Mouse (Mus musculus) inflammation-experienced regulatory T-cells, adult 6 months (primary cell): ENCODE measurements around the gene Cdc42bpb. TPM values are rescaled to one million over a fixed set of nuclear protein-coding genes. Genes with fewer than 3 reads are reported as not detected.

Experiments used
- ATAC-seq: one replicate; pipeline ENCODE4 v1.8.0; 2017
- polyA plus RNA-seq, 3 experiments: library from polyadenylated mRNA; unstranded; fragments of 100-300 nt; shearing (Covaris generic); gene quantifications; one replicate each; pipeline ENCODE4 v1.2.1; 2017

Gene Cdc42bpb
- polyA plus RNA-seq, 3 experiments from 2014 or later = 0.19 to 1.3 (median 0.67) TPM

DNA sequence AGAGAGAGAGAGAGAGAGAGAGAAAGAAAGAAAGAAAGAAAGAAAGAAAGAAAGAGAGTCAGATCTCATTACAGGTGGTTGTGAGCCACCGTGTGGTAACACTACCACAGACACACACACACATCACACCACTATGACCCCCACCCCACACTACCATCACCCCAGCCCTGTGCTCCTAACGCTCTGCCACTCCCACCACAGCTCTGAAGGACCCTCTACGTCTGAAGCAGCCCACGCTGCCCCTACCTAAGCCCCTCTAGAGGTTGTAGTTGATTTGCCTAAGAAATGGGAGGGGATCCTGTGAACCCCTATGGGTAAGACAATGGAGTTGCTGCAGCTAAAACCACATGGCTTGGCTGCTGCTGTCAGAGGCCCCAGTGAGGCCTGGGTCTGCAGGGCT, 93.9 kb downstream of the Cdc42bpb start:
- ATAC-seq = no peak

DNA sequence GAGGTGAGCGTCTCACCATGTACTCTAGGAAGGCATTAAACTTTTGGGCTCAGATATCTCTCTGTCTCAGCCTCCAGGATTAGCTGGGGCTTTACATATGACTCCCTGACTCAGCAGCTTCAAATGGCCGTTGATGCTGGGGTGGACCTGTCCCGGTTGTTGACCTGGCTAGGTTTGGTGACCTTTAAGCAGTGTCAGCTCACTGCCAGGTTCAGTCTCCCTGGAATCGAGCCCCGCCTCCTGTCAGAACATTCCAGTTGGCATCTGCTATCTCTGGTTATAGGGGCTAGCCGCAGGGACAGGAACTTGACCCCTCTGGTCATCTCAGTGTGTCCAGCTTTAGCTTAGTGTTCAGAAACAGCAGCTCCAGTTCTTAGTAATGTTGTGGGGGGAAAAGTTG, 101.1 kb downstream of the Cdc42bpb start:
- ATAC-seq = no peak

DNA sequence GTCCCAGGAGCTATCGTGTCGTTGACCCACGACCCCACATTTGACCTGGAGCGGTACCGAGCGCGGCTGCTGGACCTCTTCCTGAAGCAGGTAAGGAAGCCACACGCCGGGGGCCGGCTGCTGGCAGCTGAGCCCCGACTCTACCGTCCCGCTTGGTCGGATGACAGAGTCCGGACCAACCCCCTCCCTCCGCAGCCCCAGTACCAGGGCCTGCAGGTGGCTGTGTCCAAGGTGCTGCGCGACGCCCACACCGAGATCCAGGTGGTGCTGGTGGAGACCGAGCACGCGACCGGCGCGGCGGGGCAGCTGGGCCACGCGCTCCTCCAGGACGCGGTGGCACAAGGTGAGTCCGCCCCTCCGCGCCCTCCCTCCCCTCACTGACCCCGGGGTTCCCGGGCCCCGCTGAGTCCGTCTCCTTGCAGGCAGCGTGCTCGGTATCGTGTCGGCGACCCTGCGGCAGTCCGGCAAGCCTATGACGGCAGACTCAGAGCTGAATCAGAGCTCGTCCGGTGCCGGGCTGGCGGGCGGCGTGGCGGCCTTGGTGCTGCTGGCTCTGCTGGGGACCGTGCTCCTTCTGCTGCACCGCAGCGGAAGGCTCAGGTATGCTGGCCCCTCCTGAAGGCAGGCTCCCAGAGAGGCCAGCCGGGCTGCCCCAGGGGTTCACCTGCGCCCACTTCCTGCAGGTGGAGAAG, 102.2 kb downstream of the Cdc42bpb start:
- ATAC-seq = no peak

DNA sequence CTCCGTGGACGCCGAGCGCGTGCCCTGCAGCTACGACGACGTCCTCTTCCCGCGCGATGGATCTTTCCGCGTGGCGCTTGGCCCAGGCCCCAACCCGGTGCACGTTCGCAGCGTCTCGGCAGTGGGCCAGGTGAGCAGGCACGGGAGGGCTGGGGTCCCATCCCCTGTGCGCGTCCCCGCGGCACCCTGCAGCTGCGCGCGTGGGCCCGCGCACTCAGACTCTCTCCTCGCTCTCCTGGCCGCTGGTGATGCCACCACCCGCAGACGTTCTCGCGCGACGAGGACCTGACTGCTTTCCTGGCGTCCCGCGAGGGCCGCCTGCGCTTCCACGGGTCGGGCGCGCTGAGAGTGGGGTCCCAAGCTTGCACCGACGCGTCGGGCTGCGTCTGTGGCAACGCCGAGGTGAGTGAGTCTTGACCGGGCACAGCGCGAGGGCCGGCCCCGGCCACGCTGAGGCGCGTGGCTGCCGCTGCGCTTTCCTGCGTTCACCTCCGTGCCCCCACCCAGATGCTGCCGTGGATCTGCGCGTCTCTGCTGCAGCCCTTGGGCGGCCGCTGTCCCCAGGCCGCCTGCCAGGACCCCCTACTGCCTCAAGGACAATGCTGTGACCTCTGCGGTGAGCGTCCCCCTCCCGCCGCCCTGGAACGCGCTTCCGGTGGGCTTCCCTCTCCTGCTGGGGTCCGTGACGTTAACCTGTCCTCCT, 102.9 kb downstream of the Cdc42bpb start:
- no peak for ATAC-seq

DNA sequence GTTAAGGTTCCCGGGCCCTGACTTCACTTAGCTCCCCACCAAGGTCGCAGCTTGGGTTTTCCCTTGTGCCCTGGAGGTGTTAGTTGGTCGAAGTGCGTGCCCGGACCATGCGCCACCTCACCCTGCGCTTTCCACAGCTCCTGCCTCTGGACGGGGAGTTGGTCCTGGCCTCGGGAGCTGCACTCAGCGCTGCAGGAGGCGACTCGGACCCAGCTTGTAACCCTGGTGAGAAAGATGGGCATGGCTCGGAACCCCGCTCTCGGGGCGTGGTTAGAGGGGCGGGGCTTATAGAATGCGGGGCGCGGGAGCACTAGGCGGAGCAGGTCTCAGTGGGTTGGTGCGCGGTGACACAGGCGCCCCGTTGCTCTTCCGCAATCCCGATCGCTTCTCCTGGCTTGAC, 103.5 kb downstream of the Cdc42bpb start:
- ATAC-seq = no peak

DNA sequence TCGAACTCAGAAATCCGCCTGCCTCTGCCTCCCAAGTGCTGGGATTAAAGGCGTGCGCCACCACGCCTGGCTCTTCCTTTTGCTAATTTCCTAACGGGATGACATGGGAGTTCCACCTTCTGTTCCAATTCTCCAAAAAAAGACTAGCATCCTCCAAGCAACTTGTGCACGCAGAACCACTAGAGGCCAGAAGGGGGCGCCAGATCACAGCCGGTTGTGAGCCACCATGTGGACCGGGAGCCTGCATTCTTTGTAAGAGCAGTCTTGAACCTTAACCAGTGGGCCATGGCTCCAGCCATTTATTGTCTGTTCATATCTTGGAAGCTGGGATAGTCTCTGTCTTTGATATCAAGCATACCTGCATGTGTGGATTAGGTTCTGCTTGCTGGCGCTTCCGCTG, 105.1 kb downstream of the Cdc42bpb start:
- ATAC-seq = no peak

DNA sequence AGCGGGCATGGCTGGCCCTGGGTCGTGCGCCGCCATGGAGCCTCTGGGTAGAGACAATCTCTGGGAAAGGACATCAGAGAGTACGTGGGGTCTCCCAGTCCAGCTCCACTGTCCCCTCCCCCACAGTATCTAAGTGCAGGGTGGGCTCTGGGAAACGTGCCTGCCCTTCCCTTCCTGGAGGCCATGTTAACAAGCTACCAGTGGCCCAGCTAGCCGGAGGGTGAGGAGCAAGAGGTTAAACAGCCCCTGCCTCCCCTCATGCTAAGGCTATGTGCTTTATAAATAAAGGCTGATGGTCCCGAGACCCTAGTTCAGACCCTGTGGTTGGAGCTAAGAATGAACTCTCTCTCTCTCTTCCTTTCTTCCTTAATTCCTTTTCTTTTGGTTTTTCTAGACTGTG, 105.6 kb downstream of the Cdc42bpb start:
- no peak for ATAC-seq

DNA sequence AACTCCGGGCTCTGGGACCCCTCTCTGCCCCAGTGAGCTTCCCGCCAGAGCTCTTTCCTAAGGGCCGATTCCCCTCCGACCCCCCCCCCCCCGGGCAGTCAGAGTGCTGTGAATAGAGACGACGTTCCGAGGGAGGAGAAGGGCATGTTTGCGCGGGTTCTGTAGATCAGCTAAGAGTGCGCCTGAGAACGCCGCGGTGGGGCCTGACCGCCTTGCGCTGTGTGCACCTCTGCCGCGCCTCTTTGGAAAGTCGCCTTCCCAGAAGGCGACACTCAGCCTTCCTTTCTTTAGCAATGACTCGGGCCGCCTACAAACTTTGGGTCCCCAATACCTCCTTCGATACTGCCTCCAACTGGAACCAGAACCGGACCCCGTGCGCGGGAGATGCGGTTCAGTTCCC, 106.1 kb downstream of the Cdc42bpb start:
- ATAC-seq = no peak

DNA sequence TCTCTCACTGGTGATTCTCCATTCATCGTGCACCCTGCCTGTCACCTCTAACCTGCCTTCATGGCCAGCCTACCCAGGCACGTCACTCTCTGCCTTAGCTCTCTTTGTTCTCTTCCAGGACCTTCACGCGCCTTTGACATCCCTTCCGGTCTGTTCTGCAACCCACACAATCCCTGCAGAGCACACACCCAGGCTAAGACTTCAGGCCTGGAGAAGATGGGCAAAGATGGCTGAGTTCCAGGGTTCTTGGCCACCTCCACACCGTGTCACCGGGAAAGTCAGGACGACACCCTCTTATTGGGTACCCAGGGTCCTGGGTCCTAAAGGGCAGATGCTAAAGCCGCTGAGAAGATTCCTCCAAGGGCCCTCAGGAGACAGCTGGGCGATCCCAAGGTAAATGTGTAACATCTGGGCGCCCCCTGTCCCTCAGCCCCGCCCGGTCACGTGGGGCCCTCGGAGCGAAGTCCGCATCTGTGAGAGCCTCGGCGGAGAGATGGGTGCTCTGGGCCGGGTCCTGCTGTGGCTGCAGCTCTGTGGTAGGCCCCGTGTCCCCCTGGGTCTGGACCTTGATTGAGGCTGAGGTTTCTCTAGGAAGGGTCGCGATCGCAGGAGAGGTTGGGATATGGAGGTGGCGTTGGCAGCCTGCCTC, 106.8 kb downstream of the Cdc42bpb start, which contains the start of gene Amn:
TSS of gene Amn (plus strand) at position 467 of the 649 bp plus-strand sequence.
- ATAC-seq = no peak

DNA sequence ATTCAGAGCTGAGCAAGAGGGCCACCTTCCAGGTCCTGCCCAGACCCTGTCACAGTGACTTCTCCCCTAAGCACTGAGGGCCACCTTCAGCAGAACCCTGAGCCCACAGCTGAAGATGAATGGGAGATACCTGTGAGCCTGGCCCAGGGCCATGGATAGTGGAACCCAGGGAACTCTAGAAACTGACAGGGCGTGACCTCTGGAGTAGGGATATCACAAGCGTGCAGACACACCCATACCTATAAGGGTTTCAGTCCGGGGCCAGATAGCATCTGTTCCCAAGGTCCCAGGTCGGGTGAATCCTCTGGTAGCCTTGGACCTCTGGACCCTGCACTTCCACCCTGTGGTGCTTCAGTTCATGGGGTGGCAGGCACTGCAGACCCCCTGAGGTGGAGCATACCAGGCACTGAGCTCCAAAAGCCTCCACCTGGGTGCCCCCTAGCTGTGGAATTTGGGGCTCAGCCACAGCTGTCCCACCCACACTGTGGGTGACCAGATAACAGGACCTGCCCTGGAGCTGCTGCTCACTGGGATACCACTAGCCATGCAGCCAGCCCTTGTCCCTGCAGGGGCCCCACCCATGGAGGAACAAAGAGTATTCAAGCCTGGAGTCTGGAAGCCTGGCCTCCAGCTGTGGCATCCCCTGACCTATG, 109.7 kb downstream of the Cdc42bpb start:
- no peak for ATAC-seq

DNA sequence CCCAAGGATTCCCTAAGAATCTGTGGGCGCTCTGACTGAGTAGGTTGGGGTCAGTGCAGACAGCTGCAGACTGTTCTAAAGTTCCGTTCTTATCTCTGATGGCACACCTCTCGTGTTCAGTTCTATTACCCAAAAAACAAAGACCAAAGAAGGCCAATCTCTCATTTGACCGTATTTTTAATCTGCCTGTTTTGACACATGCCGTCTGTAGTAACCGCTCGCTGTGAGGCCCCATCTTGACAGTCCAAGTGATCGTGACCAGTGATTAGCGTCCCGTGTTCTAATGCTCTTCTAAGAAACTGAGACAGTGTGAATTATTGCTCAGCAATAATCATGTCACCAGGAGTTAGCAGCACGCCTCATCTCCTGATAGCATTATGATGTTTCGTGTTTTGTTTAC, 110.9 kb downstream of the Cdc42bpb start:
- no peak for ATAC-seq

DNA sequence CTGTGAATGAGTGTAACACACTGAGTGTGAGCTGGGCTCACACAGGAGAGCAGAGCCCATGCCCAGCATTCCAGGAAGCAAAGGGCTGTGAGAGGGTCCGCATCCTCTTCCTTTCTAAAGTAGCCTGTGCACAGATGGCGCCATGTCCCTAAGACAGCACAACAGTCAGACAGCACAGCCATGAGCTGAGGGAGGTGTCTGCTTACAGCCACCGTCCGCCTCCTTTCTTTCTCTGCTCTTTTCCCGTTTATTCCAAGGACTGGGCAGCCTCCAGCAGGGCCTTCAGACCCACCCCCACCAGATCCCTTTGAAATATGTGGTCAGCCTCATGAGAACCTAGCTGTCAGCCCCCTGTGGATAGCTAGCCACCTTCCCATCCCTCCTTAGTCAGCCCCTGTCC, 112.3 kb downstream of the Cdc42bpb start:
- ATAC-seq = no peak

DNA sequence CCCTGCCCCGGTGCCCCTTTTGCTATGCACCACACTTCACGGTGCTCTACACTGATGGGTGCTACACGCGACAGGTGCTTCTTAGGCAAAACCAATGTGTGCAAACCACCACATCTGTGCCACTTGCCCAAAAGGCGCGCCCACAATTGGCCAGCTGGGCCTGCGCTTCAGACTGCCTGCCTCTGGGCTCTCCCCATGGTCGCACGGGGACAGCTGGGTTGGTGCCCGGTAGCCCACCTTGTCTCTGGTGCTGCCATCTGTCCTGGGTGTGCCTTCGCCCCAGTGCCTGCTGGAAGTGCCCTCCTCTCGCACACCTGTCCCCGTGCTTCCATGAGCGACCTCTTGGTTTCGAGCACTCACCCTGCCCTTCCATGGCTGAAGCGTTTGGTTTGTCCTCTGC, 113.9 kb downstream of the Cdc42bpb start:
- ATAC-seq = no peak

DNA sequence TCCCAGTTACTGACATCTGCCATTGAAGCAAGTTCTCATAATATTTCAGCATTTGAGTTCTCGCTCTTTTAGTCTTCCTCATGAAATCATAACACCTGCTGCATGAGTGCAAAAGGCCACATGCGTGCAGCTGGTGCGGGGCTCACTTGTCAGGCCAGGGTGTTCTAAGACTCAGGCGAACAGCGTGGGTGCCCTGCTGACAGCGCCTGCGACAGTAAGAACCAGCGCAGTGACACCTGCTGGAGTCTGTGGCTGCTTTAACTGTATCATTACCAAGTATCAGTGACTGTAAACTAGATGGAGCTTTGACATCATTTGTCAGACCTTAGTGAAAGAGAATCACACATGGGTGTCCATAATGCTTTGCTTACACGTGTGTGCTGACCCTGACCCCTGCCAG, 126.3 kb downstream of the Cdc42bpb start:
- ATAC-seq = no peak

DNA sequence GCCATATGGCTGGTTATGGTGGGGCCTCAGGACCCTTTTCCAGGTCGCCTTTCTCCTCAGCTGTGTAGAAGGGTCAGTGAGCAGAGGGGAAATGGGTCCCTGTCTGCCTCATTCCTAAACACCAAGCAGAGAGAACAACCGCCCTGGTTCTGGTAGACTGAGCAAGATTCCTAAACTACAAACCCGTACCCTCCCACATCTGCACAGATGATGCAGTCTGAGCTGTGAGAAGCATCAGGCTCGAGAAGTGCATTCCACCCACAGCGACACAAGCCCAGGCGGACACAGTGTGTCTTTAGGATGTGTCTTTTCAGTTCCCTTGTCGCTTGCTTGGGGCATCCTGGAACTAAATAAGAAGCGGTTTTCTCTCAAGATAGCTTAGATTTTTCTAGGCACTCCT, 127.4 kb downstream of the Cdc42bpb start:
- no peak for ATAC-seq

DNA sequence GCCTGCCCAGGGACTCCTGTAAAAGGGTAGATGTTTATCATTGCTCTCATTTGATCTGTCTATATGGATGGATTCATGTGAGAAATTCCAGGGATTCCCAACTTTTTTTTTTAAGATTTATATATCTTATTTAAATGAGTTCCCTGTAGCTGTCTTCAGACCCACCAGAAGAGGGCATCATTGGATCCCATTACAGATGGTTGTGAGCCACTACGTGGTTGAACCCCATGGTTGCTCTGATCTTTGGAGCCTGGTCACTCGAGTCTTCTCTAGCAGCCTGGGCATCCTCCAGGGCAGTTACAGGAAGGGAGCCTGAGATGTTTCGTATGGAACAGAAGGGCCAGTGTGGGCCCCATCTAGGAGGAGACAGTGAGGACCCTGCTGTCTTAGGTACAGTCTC, 128.4 kb downstream of the Cdc42bpb start:
- no peak for ATAC-seq

DNA sequence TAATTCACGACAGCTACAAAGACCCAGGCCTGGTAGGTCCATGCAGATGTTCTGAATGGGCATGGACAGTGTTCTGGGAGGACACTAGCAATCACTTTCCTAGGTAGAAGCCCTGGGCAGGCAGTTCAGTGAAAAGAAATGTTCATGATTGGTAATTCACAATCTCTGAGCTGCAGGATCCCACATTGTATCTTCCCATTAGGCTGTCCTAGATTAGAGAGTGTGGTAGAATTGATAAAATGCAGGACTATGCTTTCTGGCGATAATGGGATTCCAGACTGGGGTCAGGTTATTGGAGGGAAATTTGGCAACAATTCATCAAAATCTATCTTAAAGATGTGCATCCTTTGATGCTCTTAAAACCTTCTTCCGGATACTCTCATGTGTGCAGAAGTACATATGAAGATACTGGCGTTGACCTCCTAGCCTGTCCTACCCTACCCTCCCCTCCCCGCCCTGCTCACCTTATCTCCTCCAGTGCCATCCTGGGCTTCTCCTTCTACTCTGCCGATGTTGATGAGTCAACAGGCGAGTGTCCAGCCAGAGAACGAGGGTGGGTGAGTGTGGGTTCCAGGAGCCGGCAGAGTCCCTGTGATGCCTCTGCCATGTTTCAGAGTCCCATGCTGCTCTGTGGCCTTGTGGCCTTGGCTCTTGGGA, 130.6 kb downstream of the Cdc42bpb start:
- ATAC-seq = no peak

DNA sequence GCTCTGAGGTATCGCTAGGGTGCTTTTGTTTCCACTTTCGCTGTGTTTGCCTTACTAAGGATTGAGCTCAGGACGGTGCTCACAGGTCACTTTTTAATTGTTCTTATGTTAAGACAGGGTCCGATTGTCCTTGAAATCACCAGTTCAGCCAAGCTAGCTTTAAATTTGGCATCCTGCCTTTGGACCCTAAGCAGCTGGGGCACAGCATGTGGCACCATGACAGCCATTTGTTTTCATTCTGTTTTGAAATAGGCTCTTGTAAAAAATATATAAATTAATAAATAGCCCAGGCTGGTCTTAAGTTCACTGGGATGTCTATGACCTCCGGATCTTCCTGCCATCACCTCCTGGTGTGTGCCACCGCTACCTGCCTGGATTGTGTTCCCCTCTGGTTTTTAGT, 132.4 kb downstream of the Cdc42bpb start:
- no peak for ATAC-seq

DNA sequence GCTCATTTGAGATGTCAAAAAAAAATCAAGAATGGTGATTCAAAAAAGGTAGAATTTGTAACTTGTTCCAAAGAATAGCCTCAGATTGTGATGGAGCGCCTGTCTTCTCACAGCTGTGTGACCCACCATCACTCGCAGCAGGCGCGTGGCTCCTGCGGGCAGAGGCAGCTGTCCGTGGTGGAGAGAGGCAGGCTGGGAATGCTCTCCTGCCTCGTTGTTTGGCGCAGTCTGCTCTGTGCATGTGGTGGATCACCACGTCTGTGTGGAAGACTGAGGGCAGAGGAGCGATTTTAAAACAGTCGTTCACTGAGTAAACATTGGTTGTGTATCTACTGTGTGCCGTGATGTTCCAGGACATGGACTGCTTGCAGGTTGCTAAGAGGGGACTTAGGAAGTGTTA, 133.8 kb downstream of the Cdc42bpb start:
- no peak for ATAC-seq
